Mouse (Mus musculus) ES-Bruce4 (cell line): ENCODE measurements at regions not wholly inside any gene's neighbourhood (a gene's known extent, or its start where the extent isn't known, plus 50 kb on each side); places are given as distances from the start of the nearest gene placed in this dataset.

Source experiments
- CTCF ChIP-seq: IDR thresholded peaks from one replicate; pipeline ENCODE4 v1.8.1; 2011; ENCODE audit warnings: low read depth, low read length
- POLR2A ChIP-seq: IDR thresholded peaks from one replicate; pipeline ENCODE4 v1.8.1; 2011; ENCODE audit warnings: low read length; ENCODE audit not compliant: insufficient read depth

DNA sequence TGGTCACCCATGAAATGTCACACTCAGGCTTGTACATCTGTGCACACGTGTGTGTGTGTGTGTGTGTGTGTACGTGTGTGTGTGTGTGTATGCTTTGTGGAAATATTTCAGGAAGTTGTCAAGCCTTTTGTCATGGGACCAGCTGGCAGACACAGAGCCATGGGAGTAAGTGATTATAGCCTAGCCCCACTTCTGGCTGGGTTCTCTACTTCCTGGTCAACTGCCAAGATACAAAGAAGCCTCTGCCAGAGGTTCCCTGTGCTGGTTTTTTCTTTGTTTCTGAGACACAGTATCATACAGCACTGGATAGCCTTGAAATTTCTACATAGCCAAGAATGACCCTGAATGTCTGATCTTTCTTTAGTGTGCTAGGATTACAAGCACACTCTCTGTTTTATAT lies 220.2 kb downstream of the Lrrn1 start:
- TF ChIP-seq CTCF: no peak
- TF ChIP-seq POLR2A: no peak
